Mouse (Mus musculus): ENCODE results near the gene Usf3.

GRCm38 (mm10) chr16:44240406-44240805, 67.4 kb downstream of the Usf3 start:
- no peak for TF ChIP-seq POLR2A (IDR thresholded peaks at IDR 0.05; ENCODE audit: low read depth, low read length)
- no peak for TF ChIP-seq CTCF (IDR thresholded peaks at IDR 0.05; ENCODE audit: extremely low read depth, insufficient read depth, insufficient read length, insufficient replicate concordance)
